In the genomic region with DNA sequence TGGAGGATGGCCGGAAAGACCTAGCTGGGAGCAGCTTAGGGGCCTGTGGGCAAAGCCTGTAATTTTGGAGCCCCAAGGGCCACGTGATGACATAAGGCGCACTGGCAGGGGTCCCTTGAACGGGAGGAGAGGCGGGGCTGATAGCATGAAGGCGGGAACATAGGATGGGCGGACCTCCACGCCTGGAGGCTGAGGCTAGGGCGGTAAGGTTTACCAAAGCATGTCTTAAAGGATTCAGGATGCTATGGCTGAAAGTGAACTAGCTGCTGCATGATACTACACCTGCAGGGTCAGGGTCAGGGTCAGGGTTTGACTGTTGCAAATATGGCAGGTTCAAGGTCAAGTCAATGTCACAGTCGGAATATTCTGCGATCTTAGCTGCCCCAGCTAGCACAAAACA, we compare ENCODE assay signal across 13 mouse cellular contexts. TPM values are rescaled to one million over a fixed set of nuclear protein-coding genes. Genes with fewer than 3 reads are reported as not detected.
DNase-seq lines count a peak whose midpoint lies in the region; ATAC-seq and TF ChIP-seq lines count a peak whose summit lies in the region.
"Had no signal": no experiment of that assay in that cellular context is flagged by ENCODE, and none has a peak within 500 bp of the region (broad histone marks: within the 10 kb centered on the region; RNA-seq: fewer than 3 reads in every experiment).

No protein-coding gene starts in this region.

- intact Hi-C loops in left cerebral cortex, postnatal 25 days (cut with DNase I), result no loop called here

- H3K27me3 ChIP-seq in kidney, embryonic 16.5 days (ENCODE audit: insufficient read depth, low read length), result no peaks in the 10 kb centered on the region
- H3K27me3 ChIP-seq in embryonic facial prominence, embryonic 10.5 days (replicated peaks; ENCODE audit: low read depth, poor library complexity, severe bottlenecking), result peaks cover 10% of the 10 kb centered on the region; the same call in 1 of the 2 replicates
- no peaks in the 10 kb centered on the region for H3K27me3 ChIP-seq in hindbrain, postnatal 0 days (ENCODE audit: insufficient read depth, low read length)

- in situ Hi-C loops in ES-E14 (cut with MboI; ENCODE audit: low sequenced_read_pairs in 2 of 2, unreplicated experiment in 2 of 2), result no loop called here

- H3K4me1 ChIP-seq in kidney, embryonic 16.5 days (ENCODE audit: insufficient read depth, low read length), result no peaks in the 10 kb centered on the region
- H3K4me1 ChIP-seq in ES-E14 (ENCODE audit: control insufficient read depth in 2 of 2, insufficient read depth in 2 of 2, low read length in 2 of 2, poor library complexity in 1 of 2), result peaks cover 1 to 6% of the 10 kb centered on the region in 2 experiments; a peak in 2 of 4 replicates
- no peaks in the 10 kb centered on the region for H3K4me1 ChIP-seq in embryonic facial prominence, embryonic 10.5 days
- no peaks in the 10 kb centered on the region for H3K4me1 ChIP-seq in hindbrain, postnatal 0 days (ENCODE audit: insufficient read depth, low read length)

- peak overlapping the region; percentile 36 for H3K4me2 ChIP-seq in kidney, embryonic 16.5 days (replicated peaks; ENCODE audit: low read depth, low read length)
- H3K4me2 ChIP-seq in hindbrain, postnatal 0 days (ENCODE audit: low read depth, low read length), result 0 out of 2 replicates have a peak overlapping the region, but pooled peaks have one; percentile 0

- H3K9ac ChIP-seq in kidney, embryonic 16.5 days (replicated peaks; ENCODE audit: low read length), result no peak overlapping the region
- 0 out of 2 replicates have a peak overlapping the region, but pooled peaks have one; percentile 5 for H3K9ac ChIP-seq in ES-E14 (ENCODE audit: insufficient read depth, low read depth, low read length, poor library complexity, severe bottlenecking)
- no peak overlapping the region for H3K9ac ChIP-seq in hindbrain, postnatal 0 days (replicated peaks; ENCODE audit: low read length)

- no peak overlapping the region for H3K27ac ChIP-seq in kidney, embryonic 16.5 days (ENCODE audit: low read length)
- no peak overlapping the region for H3K27ac ChIP-seq in ES-E14 (ENCODE audit: insufficient read depth, low read depth, low read length, poor library complexity, severe bottlenecking)
- no peak overlapping the region for H3K27ac ChIP-seq in embryonic facial prominence, embryonic 10.5 days (replicated peaks)
- no peak overlapping the region for H3K27ac ChIP-seq in hindbrain, postnatal 0 days

- no peaks in the 10 kb centered on the region for H3K9me3 ChIP-seq in kidney, embryonic 16.5 days (ENCODE audit: low read length)
- no peaks in the 10 kb centered on the region for H3K9me3 ChIP-seq in ES-E14 (ENCODE audit: control insufficient read depth, insufficient read depth, low read depth, low read length)
- H3K9me3 ChIP-seq in embryonic facial prominence, embryonic 10.5 days, result no peaks in the 10 kb centered on the region
- no peaks in the 10 kb centered on the region for H3K9me3 ChIP-seq in hindbrain, postnatal 0 days (ENCODE audit: low read length)
- H3K9me3 ChIP-seq: G1E had no signal

- 55% methylated on average over 11 of the region's 11 CpGs for WGBS in kidney, embryonic 16.5 days
- 61% methylated on average over 11 of the region's 11 CpGs for WGBS in embryonic facial prominence, embryonic 10.5 days
- WGBS in hindbrain, postnatal 0 days, result 60% methylated on average over 11 of the region's 11 CpGs

- ATAC-seq in kidney, embryonic 16.5 days (ENCODE audit: low FRiP score, low TSS enrichment), result no peak
- no peak for ATAC-seq in hindbrain, postnatal 0 days

- H3K4me3 ChIP-seq in kidney, embryonic 16.5 days (ENCODE audit: low read length), result peak overlapping the region; percentile 13
- H3K4me3 ChIP-seq in ES-E14 (ENCODE audit: insufficient read depth in 1 of 2, low read depth in 1 of 2, low read length in 2 of 2, poor library complexity in 1 of 2, severe bottlenecking in 1 of 2), result peak overlapping the region in 1 of 2 experiments; percentile 41; a peak in 1 of 4 replicates
- H3K4me3 ChIP-seq in embryonic facial prominence, embryonic 10.5 days, result peak overlapping the region; percentile 28; the same call in 1 of the 2 replicates
- no peak overlapping the region for H3K4me3 ChIP-seq in hindbrain, postnatal 0 days (ENCODE audit: low read length)

- no peak for DNase-seq in kidney, postnatal 36 days
- DNase-seq in ES-E14 (ENCODE audit: low read depth, low spot score), result no peak
- no peak for DNase-seq in embryonic facial prominence, embryonic 10.5 days (ENCODE audit: low spot score)
- DNase-seq in hindbrain, postnatal 0 days (ENCODE audit: low spot score), result no peak
- DNase-seq in testis, postnatal 10 days (ENCODE audit: low spot score), result no peak
- DNase-seq in left cerebral cortex, postnatal 25 days (ENCODE audit: low spot score in 2 of 2), result no peak
- DNase-seq: adrenal gland, postnatal 14 days; cerebellum, adult 18-20 months; gastrocnemius, postnatal 36 days; kidney, postnatal 4 days had no signal

- TF ChIP-seq CTCF in hindbrain, postnatal 0 days (IDR thresholded peaks at IDR 0.05; ENCODE audit: low read depth), result no peak

- no peaks in the 10 kb centered on the region for H3K36me3 ChIP-seq in kidney, embryonic 16.5 days (ENCODE audit: insufficient read depth, low read length)
- H3K36me3 ChIP-seq in ES-E14 (ENCODE audit: control insufficient read depth, insufficient read depth, low read length, poor library complexity, severe bottlenecking), result no peaks in the 10 kb centered on the region
- no peaks in the 10 kb centered on the region for H3K36me3 ChIP-seq in embryonic facial prominence, embryonic 10.5 days (replicated peaks)
- no peaks in the 10 kb centered on the region for H3K36me3 ChIP-seq in hindbrain, postnatal 0 days (ENCODE audit: insufficient read depth, low read length)
- H3K36me3 ChIP-seq: G1E had no signal

TF ChIP-seq in ES-E14, 5 proteins besides CTCF, POLR2A, EP300 and RAD21:
- TF ChIP-seq MAFK (IDR thresholded peaks at IDR 0.05; ENCODE audit: insufficient read depth, low read depth, low read length), result no peak
- no peak for TF ChIP-seq HCFC1 (IDR thresholded peaks at IDR 0.05; ENCODE audit: borderline replicate concordance, insufficient read depth, low read length)
- TF ChIP-seq ZNF384 (IDR thresholded peaks at IDR 0.05; ENCODE audit: low read depth, low read length), result no peak
- TF ChIP-seq CHD2 (IDR thresholded peaks at IDR 0.05; ENCODE audit: low read depth, low read length), result no peak
- no peak for TF ChIP-seq ZC3H11A (IDR thresholded peaks at IDR 0.05; ENCODE audit: borderline replicate concordance, low read depth, low read length)

RNA-seq across cellular contexts. Expression of a gene that starts 28.8 kb away (rescaled TPM):
- polyA plus RNA-seq in kidney, embryonic 16.5 days (2015; fragmentation: Nextera tagmentation; extraction: Ambion mirVana), result not detected in 2 replicates
- total RNA-seq in ES-E14 (2012; rRNA removed), result 0.21 and 0.45 TPM in 2 replicates
- polyA plus RNA-seq in embryonic facial prominence, embryonic 10.5 days (2016; fragmentation: Nextera tagmentation; extraction: Ambion mirVana), result not detected in 2 replicates
- total RNA-seq in hindbrain, postnatal 0 days (2014; rRNA removed), result not detected in 2 replicates
- polyA plus RNA-seq in hindbrain, postnatal 0 days (2015; fragmentation: Nextera tagmentation; extraction: Ambion mirVana), result not detected in 2 replicates
- total RNA-seq in left cerebral cortex, postnatal 25 days (2021), result under 1 TPM in 1 of 2 experiments, not detected in 1; 0.18 TPM
- total RNA-seq: adrenal gland, postnatal 14 days; gastrocnemius, postnatal 36 days had no signal
- polyA plus RNA-seq: limb, embryonic 11.5 days had no signal
